Mouse (Mus musculus): ENCODE results near the gene Hexim1.

The Hexim1 gene

DNA sequence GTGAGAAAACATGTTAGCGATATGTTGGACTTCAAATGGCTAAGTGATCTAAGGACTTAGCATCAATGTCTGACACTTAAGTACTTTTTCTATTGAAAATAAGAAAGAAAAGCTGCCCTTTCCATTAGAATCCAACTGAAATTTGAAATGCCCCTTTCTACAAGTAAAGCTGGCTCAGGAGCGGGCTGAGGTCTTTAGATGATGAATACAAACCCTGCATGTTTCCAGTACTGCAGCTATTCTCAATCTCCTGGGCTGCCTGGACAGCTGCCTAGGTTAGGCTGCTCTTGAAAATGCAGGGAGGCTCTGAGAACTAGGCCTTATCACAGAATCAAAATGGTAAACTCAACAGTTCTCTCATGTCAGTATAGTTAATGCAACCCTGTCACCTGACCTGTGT lies 2.8 kb downstream of the Hexim1 start:
- DNase-seq (ENCODE audit: low spot score) = no peak

DNA sequence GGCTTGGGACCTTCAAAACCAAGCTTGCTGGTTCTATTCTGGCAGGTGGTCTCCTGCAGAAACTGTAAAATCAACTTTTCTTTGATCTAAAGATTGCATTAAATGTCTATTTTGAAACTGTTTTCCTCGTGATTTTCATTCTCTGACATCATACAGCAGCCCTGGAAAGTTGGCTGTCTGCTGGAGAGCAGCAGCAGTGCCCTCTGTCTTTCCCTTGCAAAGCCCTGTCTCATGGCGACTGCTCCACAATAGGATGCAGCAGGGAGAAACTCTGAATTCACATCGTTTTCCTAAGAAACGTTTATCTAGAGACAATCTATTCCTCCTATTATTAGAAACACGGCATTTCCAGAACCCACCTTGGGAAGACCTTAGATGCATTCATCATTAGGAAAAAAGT lies 3.6 kb downstream of the Hexim1 start:
- DNase-seq (ENCODE audit: low spot score) = no peak

DNA sequence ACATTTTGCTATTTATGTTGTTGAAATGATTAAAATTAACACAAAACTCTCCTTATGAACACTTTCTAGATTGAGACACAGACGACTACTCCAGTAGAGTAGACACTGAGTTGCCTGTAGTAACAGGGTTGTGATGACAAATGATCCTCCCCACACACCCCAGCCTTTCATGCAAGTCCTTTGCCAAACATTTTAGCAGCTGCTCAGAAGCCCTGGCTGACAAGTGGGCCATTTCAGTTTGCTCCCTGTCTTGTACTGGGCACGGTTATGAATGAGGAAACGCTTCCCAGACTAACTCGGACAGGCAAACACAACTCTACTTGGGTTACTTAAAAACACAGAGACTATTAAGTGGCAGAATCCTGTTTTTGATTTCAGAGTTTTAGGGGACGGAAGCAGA lies 4.3 kb downstream of the Hexim1 start:
- no peak for DNase-seq (ENCODE audit: low spot score)

- DNase-seq (ENCODE audit: low spot score) = no peak
These were observed 15.9 kb downstream of the Hexim1 start, which contains the start of gene Hexim2 for GRCm38 (mm10) chr11:103131701-103132575. Gene Hexim2 (plus strand): TSS chr11:103132429.

DNA sequence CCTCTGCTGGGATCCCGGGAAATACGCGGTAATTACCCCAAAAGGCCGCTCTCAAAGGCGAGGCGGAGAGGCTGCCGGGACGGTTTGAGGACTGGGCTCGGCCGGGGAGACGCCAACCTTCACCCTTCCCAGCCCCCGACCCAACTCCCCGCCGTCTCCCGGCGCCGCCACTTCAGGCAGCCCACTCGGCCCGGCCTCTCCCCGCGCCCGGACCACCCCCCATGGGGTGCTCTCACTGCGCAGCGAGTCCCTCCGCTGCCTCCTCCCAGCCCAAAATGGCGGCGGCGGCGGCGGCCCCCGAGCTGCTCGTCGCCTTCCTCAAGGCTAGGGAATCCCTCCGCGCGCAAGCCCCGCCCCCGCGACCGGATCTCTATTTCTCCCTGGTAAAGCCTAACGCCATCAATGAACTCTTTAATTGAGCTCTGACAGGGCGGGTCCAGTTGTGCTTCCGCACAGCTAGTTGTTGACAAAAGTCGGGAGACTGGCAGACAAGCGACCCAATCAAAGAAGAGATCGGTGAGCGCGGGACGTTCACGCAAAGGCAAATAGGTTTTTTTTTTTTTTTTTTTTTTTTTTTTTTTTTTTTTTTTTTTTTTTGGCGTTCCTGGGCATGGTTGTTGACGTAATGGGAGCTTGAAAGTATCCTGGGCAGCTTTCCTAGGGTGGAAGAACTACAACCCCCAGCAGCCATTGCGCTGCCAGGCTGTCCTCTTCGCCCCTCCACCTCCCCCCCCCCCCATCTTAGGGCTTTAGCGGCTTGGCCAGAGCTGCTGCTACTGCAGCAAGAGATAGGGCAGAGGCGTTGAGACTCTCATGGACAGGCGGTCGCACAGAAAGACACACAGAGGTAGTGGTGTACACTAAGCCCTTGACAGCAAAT lies 16.8 kb downstream of the Hexim1 start:
- DNase-seq (ENCODE audit: low spot score) = peak; percentile 99

DNA sequence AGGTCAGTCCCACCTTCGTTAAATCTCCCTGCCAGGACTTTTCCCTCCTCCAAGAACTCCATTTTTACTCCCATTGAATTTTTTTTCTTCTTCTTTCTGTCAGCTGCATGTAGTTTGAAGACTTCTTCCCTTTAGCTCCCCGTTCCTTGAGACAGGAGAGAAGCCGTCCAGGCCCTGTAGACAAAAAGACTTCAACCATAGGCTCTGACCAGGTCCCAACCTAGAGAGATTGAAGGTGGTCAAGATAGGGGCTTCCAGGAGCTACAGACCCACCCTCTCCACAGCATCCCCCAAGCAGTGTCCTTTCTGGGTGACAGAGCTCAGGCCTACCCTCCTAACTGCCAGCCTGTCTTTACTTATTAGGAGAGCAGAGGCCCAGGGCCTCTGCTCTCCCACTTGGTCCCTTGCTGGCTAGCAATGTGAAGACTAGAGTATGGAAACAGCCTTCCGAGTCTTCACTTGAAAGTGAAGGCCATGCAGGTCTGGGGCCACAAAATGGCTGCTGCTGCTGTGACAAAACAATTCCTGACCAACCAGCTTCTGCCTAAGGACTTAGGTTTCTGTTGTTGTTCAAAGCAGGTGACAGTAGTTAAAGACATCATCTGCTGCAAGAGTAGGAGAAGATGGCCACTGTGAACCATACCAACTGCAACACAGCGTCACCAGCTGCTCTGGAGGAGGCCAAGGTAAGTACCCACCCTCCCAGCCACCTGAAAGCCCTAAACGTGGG lies 17.6 kb downstream of the Hexim1 start:
- no peak for DNase-seq (ENCODE audit: low spot score)

DNA sequence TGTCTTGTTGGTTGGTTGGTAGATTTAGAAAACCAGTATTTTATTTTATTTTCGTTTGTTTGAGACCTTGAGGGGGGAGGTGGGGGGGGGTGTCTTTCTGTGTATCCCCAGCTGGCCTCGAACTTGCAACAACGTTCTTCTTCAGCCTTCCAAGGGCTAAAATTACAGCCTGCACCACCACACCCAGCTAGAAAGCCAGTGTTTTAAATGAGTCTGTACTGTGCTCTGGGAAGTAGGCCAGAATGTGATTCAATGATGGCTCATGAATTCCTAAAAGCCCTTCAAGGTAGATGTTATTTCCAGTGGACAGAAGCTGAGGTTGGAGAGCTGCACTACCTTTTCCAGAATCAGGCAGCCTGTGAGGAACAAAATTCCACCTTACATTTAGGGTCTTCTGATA lies 18.2 kb downstream of the Hexim1 start:
- DNase-seq (ENCODE audit: low spot score) = no peak

GRCm38 (mm10) chr11:103136039-103136577 lies 20.1 kb downstream of the Hexim1 start:
- no peak for DNase-seq (ENCODE audit: low spot score)

GRCm38 (mm10) chr11:103139951-103140762 lies 24.1 kb downstream of the Hexim1 start:
- DNase-seq (ENCODE audit: low spot score) = no peak

DNA sequence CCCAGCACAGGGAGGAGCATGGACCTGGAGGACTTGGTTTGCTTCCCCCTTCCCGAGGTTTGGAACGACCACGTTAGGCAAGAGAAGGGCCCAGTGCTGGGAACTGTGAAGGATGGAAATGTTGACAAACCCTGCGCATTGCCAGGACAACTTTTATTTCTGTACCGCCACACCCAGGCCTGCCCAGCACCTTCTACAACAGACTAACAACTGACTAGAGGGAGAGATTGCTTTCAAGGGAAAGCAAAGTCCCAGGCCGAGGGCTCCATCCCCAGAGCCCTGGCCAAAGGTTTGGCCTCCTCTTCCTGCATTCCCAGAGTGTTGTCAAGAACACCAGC lies 24.7 kb downstream of the Hexim1 start:
- DNase-seq (ENCODE audit: low spot score) = no peak

GRCm38 (mm10) chr11:103141101-103141943 lies 25.3 kb downstream of the Hexim1 start:
- DNase-seq (ENCODE audit: low spot score) = no peak

DNA sequence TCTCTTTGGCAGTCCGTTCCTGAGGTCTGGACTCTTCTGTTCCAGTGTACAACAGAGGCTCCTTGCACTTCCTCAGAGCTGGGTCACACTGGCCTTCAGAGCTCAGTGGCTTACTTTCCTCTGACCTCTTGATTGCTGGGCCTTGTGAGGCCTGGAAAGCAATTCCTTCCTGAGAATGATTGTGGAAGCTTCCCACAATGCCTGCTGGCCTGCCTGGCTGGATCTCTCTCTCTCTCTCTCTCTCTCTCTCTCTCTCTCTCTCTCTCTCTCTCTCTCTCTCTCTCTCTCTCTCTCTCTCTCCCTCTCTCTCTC lies 25.9 kb downstream of the Hexim1 start:
- no peak for DNase-seq (ENCODE audit: low spot score)

- DNase-seq (ENCODE audit: low spot score) = peak; percentile 89
These were observed 26.6 kb downstream of the Hexim1 start for GRCm38 (mm10) chr11:103142441-103143182.

GRCm38 (mm10) chr11:103144309-103145285 lies 28.6 kb downstream of the Hexim1 start:
- DNase-seq (ENCODE audit: low spot score) = no peak

GRCm38 (mm10) chr11:103146386-103146785 lies 30.4 kb downstream of the Hexim1 start:
- DNase-seq (ENCODE audit: low spot score) = no peak

DNA sequence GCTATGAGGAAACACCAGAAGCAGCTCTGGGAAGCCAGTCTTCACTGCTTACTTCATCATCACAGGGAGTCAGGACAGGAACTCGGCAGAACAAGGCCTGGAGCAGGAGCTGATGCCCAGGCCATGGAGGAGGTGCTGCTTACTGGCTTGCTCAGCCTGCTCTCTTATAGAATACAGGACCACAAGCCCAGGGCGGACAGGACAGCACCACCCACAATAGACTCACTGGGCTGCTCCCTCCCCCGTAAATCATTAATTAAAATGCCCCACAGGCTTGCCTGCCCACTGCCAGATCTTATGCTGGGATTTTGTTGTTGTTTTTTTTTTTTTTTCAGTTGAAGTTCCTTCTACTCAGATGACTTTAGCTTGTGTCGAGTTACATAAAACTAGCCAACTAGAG lies 31.7 kb downstream of the Hexim1 start:
- DNase-seq (ENCODE audit: low spot score) = no peak

GRCm38 (mm10) chr11:103149771-103150170 lies 33.7 kb downstream of the Hexim1 start:
- DNase-seq (ENCODE audit: low spot score) = no peak

Data from left cerebral cortex, adult 11 months (tissue).